Mouse (Mus musculus) intestine, embryonic 16.5 days (tissue): ENCODE results near the gene Anapc4. TPM values are rescaled to one million over a fixed set of nuclear protein-coding genes. Genes with fewer than 3 reads are reported as not detected.

Source experiments
- ATAC-seq: fragments of 200-750 bp; cut with Nextera tagmentation; 2 replicates; pipeline ENCODE4 v1.8.0; 2017; ENCODE audit warnings: moderate TSS enrichment, moderate library complexity
- H3K27ac ChIP-seq: fragments of 300-500 bp; sonication (generic); 2 replicates; pipeline ENCODE4 v1.5.1; 2014; ENCODE audit warnings: mild to moderate bottlenecking, low read length
- H3K27me3 ChIP-seq: fragments of 300-500 bp; sonication (generic); replicated peaks from 2 replicates; pipeline ENCODE4 v1.6.1; 2014; ENCODE audit warnings: low read length, control low read depth, mixed read lengths; ENCODE audit not compliant: control insufficient read depth, insufficient read depth
- H3K36me3 ChIP-seq: fragments of 300-500 bp; sonication (generic); 2 replicates; pipeline ENCODE4 v1.6.1; 2014; ENCODE audit warnings: low read length, control low read depth; ENCODE audit not compliant: control insufficient read depth, insufficient read depth
- H3K4me1 ChIP-seq: fragments of 300-500 bp; sonication (generic); 2 replicates; pipeline ENCODE4 v1.6.1; 2014; ENCODE audit warnings: low read length, control low read depth, mixed read lengths; ENCODE audit not compliant: control insufficient read depth, insufficient read depth
- H3K4me2 ChIP-seq: fragments of 300-500 bp; sonication (generic); 2 replicates; pipeline ENCODE4 v1.6.1; 2014; ENCODE audit warnings: low read depth, low read length, control low read depth
- H3K4me3 ChIP-seq: fragments of 300-500 bp; sonication (generic); 2 replicates; pipeline ENCODE4 v1.5.1; 2014; ENCODE audit warnings: mild to moderate bottlenecking, low read length
- H3K9ac ChIP-seq: fragments of 300-500 bp; sonication (generic); 2 replicates; pipeline ENCODE4 v1.6.1; 2014; ENCODE audit warnings: low read depth, low read length
- H3K9me3 ChIP-seq: fragments of 300-500 bp; sonication (generic); 2 replicates; pipeline ENCODE4 v1.6.1; 2016; ENCODE audit warnings: low read length, control low read depth; ENCODE audit not compliant: control insufficient read depth
- WGBS: fragments of 180-500 bp; shearing (Covaris S2); extraction: QIAGEN DNeasy Blood & Tissue Kit; methylation state at CpG from one replicate; pipeline ENCODE4 v1.1.7; 2014; 5-methylcytosine and 5-hydroxymethylcytosine counted together
- polyA plus RNA-seq: library from polyadenylated mRNA; unstranded; fragments of >200 nt; fragmentation: Nextera tagmentation; extraction: Ambion mirVana; gene quantifications from 2 replicates; pipeline ENCODE4 v1.2.1, GENCODE M21; 2015

Anapc4 gene
- polyA plus RNA-seq, 1 experiment from 2014 or later: 76.3 TPM

GRCm38 (mm10) chr5:52913711-52914110, 79.9 kb downstream of the Anapc4 start:
- WGBS: 82% methylated on average over 7 of the region's 7 CpGs
- no peak for ATAC-seq
- H3K27me3 ChIP-seq: no peaks in the 10 kb centered on the region; the same call in 1 of the 2 replicates
- no peak overlapping the region for H3K27ac ChIP-seq
- no peak overlapping the region for H3K4me2 ChIP-seq
- no peaks in the 10 kb centered on the region for H3K36me3 ChIP-seq
- no peaks in the 10 kb centered on the region for H3K9me3 ChIP-seq
- no peak overlapping the region for H3K9ac ChIP-seq
- no peak overlapping the region for H3K4me3 ChIP-seq
- no peaks in the 10 kb centered on the region for H3K4me1 ChIP-seq

DNA sequence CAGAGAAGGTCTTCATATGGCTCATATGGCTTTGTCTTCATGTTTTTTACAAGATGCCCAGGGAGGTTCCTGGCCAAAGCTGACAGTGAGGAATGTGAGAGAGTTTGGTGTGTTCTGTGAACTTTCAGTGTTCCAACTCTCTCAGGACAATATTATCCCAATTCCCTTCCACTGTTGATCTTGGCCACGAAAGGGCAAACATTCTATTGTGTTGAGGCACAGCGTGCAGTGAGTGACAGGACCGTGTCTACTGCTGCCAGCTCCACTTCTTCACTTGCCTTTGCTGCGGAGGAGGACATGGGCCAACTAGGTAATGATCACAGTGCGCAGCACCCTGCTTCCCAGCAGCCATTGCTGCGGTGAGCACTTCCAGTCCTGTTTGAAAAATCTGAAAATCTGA, 82.4 kb downstream of the Anapc4 start:
- Histone ChIP-seq H3K27ac (no peak overlapping the region), H3K4me2 (no peak overlapping the region), H3K27me3 (no peaks in the 10 kb centered on the region; the same call in 1 of the 2 replicates), H3K9ac (no peak overlapping the region), H3K9me3 (no peaks in the 10 kb centered on the region), H3K4me1 (no peaks in the 10 kb centered on the region), H3K36me3 (no peaks in the 10 kb centered on the region), H3K4me3 (no peak overlapping the region)
- ATAC-seq: no peak
- 72% methylated on average over 6 of the region's 6 CpGs for WGBS

Other genes with a start within 250 kb of the Anapc4 start
- gene Sepsecs, start 164.3 kb upstream of the Anapc4 start, polyA plus RNA-seq: 11.9 and 12.9 TPM in 2 replicates
- 15.5 and 20.2 TPM in 2 replicates for gene Pi4k2b, start 92.4 kb upstream of the Anapc4 start, polyA plus RNA-seq
- 10.8 and 11.6 TPM in 2 replicates for gene Zcchc4, start 58.6 kb upstream of the Anapc4 start, polyA plus RNA-seq
- 29.5 and 51.3 TPM in 2 replicates for gene Slc34a2, start 204.1 kb downstream of the Anapc4 start, polyA plus RNA-seq